Mouse (Mus musculus): ENCODE results near the gene Zfp513. TPM values are rescaled to one million over a fixed set of nuclear protein-coding genes. Genes with fewer than 3 reads are reported as not detected.

The Zfp513 gene
- polyA plus RNA-seq, 1 experiment: 38.1 TPM

GRCm38 (mm10) chr5:31149781-31150180, 52.3 kb downstream of the Zfp513 start:
- no peak overlapping the region for H3K27ac ChIP-seq (ENCODE audit: insufficient read depth, low read length)
- H3K4me3 ChIP-seq (ENCODE audit: insufficient read depth, low read length): no peak overlapping the region
- TF ChIP-seq POLR2A (IDR thresholded peaks at IDR 0.05; ENCODE audit: extremely low read depth, insufficient read depth, low read length): no peak
- no peak for TF ChIP-seq CTCF (IDR thresholded peaks at IDR 0.05; ENCODE audit: extremely low read depth, insufficient read depth, low read length)

More at GRCm38 (mm10) chr5:31149781-31150180, 52.3 kb downstream of the Zfp513 start:
- peaks cover 4% of the 10 kb centered on the region for H3K4me1 ChIP-seq (ENCODE audit: control insufficient read depth, insufficient read depth, low read length)

Other genes with a start within 250 kb of the Zfp513 start
- gene Preb, start 241.9 kb downstream of the Zfp513 start, polyA plus RNA-seq (2012; rRNA removed): 183 and 209 TPM in 2 replicates
- 0.23 and 0.30 TPM in 2 replicates for gene Tcf23, start 233.6 kb downstream of the Zfp513 start, polyA plus RNA-seq (2012; rRNA removed)
- 186 and 189 TPM in 2 replicates for gene Atraid, start 154.0 kb downstream of the Zfp513 start, polyA plus RNA-seq (2012; rRNA removed)
- 32.5 and 34.9 TPM in 2 replicates for gene Slc5a6, start 153.4 kb downstream of the Zfp513 start, polyA plus RNA-seq (2012; rRNA removed)
- gene Cad, start 147.5 kb downstream of the Zfp513 start, polyA plus RNA-seq (2012; rRNA removed): 13.4 and 14.1 TPM in 2 replicates
- not detected in 2 replicates for gene Dnajc5g, start 96.0 kb downstream of the Zfp513 start, polyA plus RNA-seq (2012; rRNA removed)
- gene Slc30a3, start 94.1 kb downstream of the Zfp513 start, polyA plus RNA-seq (2012; rRNA removed): 185 and 189 TPM in 2 replicates
- 0.21 TPM in 1 of 2 replicates, not detected in the other for gene Trim54, start 85.6 kb downstream of the Zfp513 start, polyA plus RNA-seq (2012; rRNA removed)
- 0.91 and 0.92 TPM in 2 replicates for gene Ucn, start 63.5 kb downstream of the Zfp513 start, polyA plus RNA-seq (2012; rRNA removed)
- gene Mpv17, start 48.1 kb downstream of the Zfp513 start, polyA plus RNA-seq (2012; rRNA removed): 96.7 and 102 TPM in 2 replicates
- gene Gm29609, start 22.4 kb downstream of the Zfp513 start, polyA plus RNA-seq (2012; rRNA removed): 2.8 and 3.4 TPM in 2 replicates
- 86.8 and 92.3 TPM in 2 replicates for gene Gtf3c2, start 22.2 kb downstream of the Zfp513 start, polyA plus RNA-seq (2012; rRNA removed)
- gene Snx17, start 9.1 kb downstream of the Zfp513 start, polyA plus RNA-seq (2012; rRNA removed): 87.6 and 90.6 TPM in 2 replicates
- gene Eif2b4, start 8.9 kb downstream of the Zfp513 start, polyA plus RNA-seq (2012; rRNA removed): 62.7 and 66.2 TPM in 2 replicates
- 79.8 and 82.8 TPM in 2 replicates for gene Ppm1g, start 18.4 kb upstream of the Zfp513 start, polyA plus RNA-seq (2012; rRNA removed)
- 105 and 108 TPM in 2 replicates for gene Nrbp1, start 38.6 kb upstream of the Zfp513 start, polyA plus RNA-seq (2012; rRNA removed)
- not detected in 2 replicates for gene Gm9970, start 38.9 kb upstream of the Zfp513 start, polyA plus RNA-seq (2012; rRNA removed)
- gene Krtcap3, start 49.4 kb upstream of the Zfp513 start, polyA plus RNA-seq (2012; rRNA removed): 3.9 and 4.0 TPM in 2 replicates
- 75.1 and 80.4 TPM in 2 replicates for gene Ift172, start 88.8 kb upstream of the Zfp513 start, polyA plus RNA-seq (2012; rRNA removed)
- 172 and 184 TPM in 2 replicates for gene Fndc4, start 93.8 kb upstream of the Zfp513 start, polyA plus RNA-seq (2012; rRNA removed)
- gene Gckr, start 95.1 kb upstream of the Zfp513 start, polyA plus RNA-seq (2012; rRNA removed): 0.53 and 0.98 TPM in 2 replicates

Measured in cortical plate, adult 2 months (tissue).